Mouse (Mus musculus) stomach, postnatal 0 days (tissue): Measurements from ENCODE around the gene Ldlrap1.

Source experiments
- CTCF ChIP-seq: IDR thresholded peaks from 2 replicates; pipeline ENCODE4 v1.5.1; 2016; ENCODE audit warnings: antibody characterized with exemption, low read depth, mild to moderate bottlenecking, moderate library complexity
- EP300 ChIP-seq: optimal IDR thresholded peaks from 2 replicates; pipeline ENCODE3; 2016; ENCODE audit warnings: antibody characterized with exemption

- no peak for TF ChIP-seq CTCF
- TF ChIP-seq EP300 = no peak
Observed at GRCm38 (mm10) chr4:134804765-134805164, 36.9 kb upstream of the Ldlrap1 start.
